Mouse (Mus musculus) lung, embryonic 16.5 days (tissue): ENCODE data around the gene Hes7. TPM values are rescaled to one million over a fixed set of nuclear protein-coding genes. Genes with fewer than 3 reads are reported as not detected.

Experiments used
- ATAC-seq: fragments of 200-750 bp; cut with Nextera tagmentation; 2 replicates; pipeline ENCODE4 v1.8.0; 2017; ENCODE audit warnings: low read depth, mild to moderate bottlenecking, moderate library complexity
- H3K27ac ChIP-seq: fragments of 300-500 bp; sonication (generic); 2 replicates; pipeline ENCODE4 v1.5.1; 2014; ENCODE audit warnings: mild to moderate bottlenecking, control low read depth, low read length
- H3K27me3 ChIP-seq: fragments of 300-500 bp; sonication (generic); 2 replicates; pipeline ENCODE4 v1.6.1; 2014; ENCODE audit warnings: low read depth, low read length, mixed read lengths; ENCODE audit not compliant: control insufficient read depth, insufficient read depth
- H3K36me3 ChIP-seq: fragments of 300-500 bp; sonication (generic); 2 replicates; pipeline ENCODE4 v1.6.1; 2014; ENCODE audit warnings: low read length; ENCODE audit not compliant: control insufficient read depth, insufficient read depth
- H3K4me1 ChIP-seq: fragments of 300-500 bp; sonication (generic); replicated peaks from 2 replicates; pipeline ENCODE4 v1.6.1; 2014; ENCODE audit warnings: low read length, mixed read lengths; ENCODE audit not compliant: control insufficient read depth, insufficient read depth
- H3K4me2 ChIP-seq: fragments of 300-500 bp; sonication (generic); 2 replicates; pipeline ENCODE4 v1.6.1; 2014; ENCODE audit warnings: low read depth, low read length, control low read depth
- H3K4me3 ChIP-seq: fragments of 300-500 bp; sonication (generic); 2 replicates; pipeline ENCODE4 v1.5.1; 2014; ENCODE audit warnings: mild to moderate bottlenecking, low read length, control low read depth
- H3K9ac ChIP-seq: fragments of 300-500 bp; sonication (generic); 2 replicates; pipeline ENCODE4 v1.6.1; 2014; ENCODE audit warnings: low read length, control low read depth
- H3K9me3 ChIP-seq: fragments of 300-500 bp; sonication (generic); 2 replicates; pipeline ENCODE4 v1.6.1; 2016; ENCODE audit warnings: low read length; ENCODE audit not compliant: control insufficient read depth
- WGBS: fragments of 180-500 bp; shearing (Covaris S2); extraction: QIAGEN DNeasy Blood & Tissue Kit; methylation state at CpG from one replicate; pipeline ENCODE4 v1.1.7; 2014; 5-methylcytosine and 5-hydroxymethylcytosine counted together
- polyA plus RNA-seq: library from polyadenylated mRNA; unstranded; fragments of >200 nt; fragmentation: Nextera tagmentation; extraction: Ambion mirVana; gene quantifications from 2 replicates; pipeline ENCODE4 v1.2.1, GENCODE M21; 2015

The Hes7 gene
- polyA plus RNA-seq, 1 experiment from 2014 or later: 0.43 TPM

- H3K4me2 ChIP-seq: no peak overlapping the region
- H3K27me3 ChIP-seq: no peaks in the 10 kb centered on the region
- H3K4me1 ChIP-seq: peaks cover 18% of the 10 kb centered on the region
- H3K27ac ChIP-seq: no peak overlapping the region
- H3K9ac ChIP-seq: no peak overlapping the region
- no peaks in the 10 kb centered on the region for H3K9me3 ChIP-seq
- no peak overlapping the region for H3K4me3 ChIP-seq
- no peak for ATAC-seq
- WGBS: 48% methylated on average over 6 of the region's 6 CpGs
- peaks cover 6% of the 10 kb centered on the region; the same call in 1 of the 2 replicates for H3K36me3 ChIP-seq
Measured at GRCm38 (mm10) chr11:69086390-69086789, 33.8 kb upstream of the Hes7 start.

GRCm38 (mm10) chr11:69087082-69087481 is 33.1 kb upstream of the Hes7 start:
- H3K9me3 ChIP-seq: no peaks in the 10 kb centered on the region
- H3K36me3 ChIP-seq: peaks cover 6% of the 10 kb centered on the region; the same call in 1 of the 2 replicates
- no peak overlapping the region for H3K4me2 ChIP-seq
- ATAC-seq: no peak
- peaks cover 18% of the 10 kb centered on the region for H3K4me1 ChIP-seq
- no peak overlapping the region for H3K27ac ChIP-seq
- WGBS: 36% methylated on average over 4 of the region's 4 CpGs
- no peaks in the 10 kb centered on the region for H3K27me3 ChIP-seq
- peak overlapping the region; percentile 29 for H3K9ac ChIP-seq
- H3K4me3 ChIP-seq: no peak overlapping the region

GRCm38 (mm10) chr11:69087597-69087996 is 32.6 kb upstream of the Hes7 start:
- Histone ChIP-seq H3K27me3 (no peaks in the 10 kb centered on the region), H3K4me3 (no peak overlapping the region), H3K4me1 (peaks cover 18% of the 10 kb centered on the region), H3K36me3 (peaks cover 7% of the 10 kb centered on the region; the same call in 1 of the 2 replicates), H3K27ac (no peak overlapping the region), H3K4me2 (no peak overlapping the region; the same call in 1 of the 2 replicates), H3K9me3 (no peaks in the 10 kb centered on the region), H3K9ac (no peak overlapping the region)
- ATAC-seq: no peak
- WGBS: 62% methylated on average over 2 of the region's 2 CpGs

GRCm38 (mm10) chr11:69088103-69088855 is 31.9 kb upstream of the Hes7 start, which contains the start of gene Vamp2:
Gene Vamp2, plus strand, starts transcription at chr11:69088490.
- Histone ChIP-seq H3K27ac (peak within 1 kb of the TSS; percentile 95), H3K9me3 (no peaks in the 10 kb centered on the region), H3K9ac (peak within 1 kb of the TSS; percentile 100), H3K4me1 (peaks cover 18% of the 10 kb centered on the region), H3K27me3 (no peaks in the 10 kb centered on the region), H3K36me3 (peaks cover 10% of the 10 kb centered on the region; the same call in 1 of the 2 replicates), H3K4me3 (peak within 1 kb of the TSS; percentile 99), H3K4me2 (peak within 1 kb of the TSS; percentile 75)
- under 1% methylated on average over 59 of the region's 67 CpGs for WGBS
- peak; percentile 85 for ATAC-seq

GRCm38 (mm10) chr11:69088856-69089615 is 31.2 kb upstream of the Hes7 start:
- peak overlapping the region; percentile 95 for H3K27ac ChIP-seq
- 10% methylated on average over 25 of the region's 25 CpGs for WGBS
- no peaks in the 10 kb centered on the region for H3K9me3 ChIP-seq
- ATAC-seq: peak; percentile 19
- H3K4me1 ChIP-seq: peaks cover 20% of the 10 kb centered on the region
- peak overlapping the region; percentile 99 for H3K4me3 ChIP-seq
- no peaks in the 10 kb centered on the region for H3K27me3 ChIP-seq
- H3K4me2 ChIP-seq: peak overlapping the region; percentile 75
- peak overlapping the region; percentile 100 for H3K9ac ChIP-seq
- peaks cover 10% of the 10 kb centered on the region; the same call in 1 of the 2 replicates for H3K36me3 ChIP-seq

GRCm38 (mm10) chr11:69089616-69090290 is 30.5 kb upstream of the Hes7 start:
- no peak for ATAC-seq
- Histone ChIP-seq H3K4me3 (peak overlapping the region; percentile 99), H3K36me3 (peaks cover 10% of the 10 kb centered on the region; the same call in 1 of the 2 replicates), H3K4me1 (peaks cover 25% of the 10 kb centered on the region), H3K9ac (peak overlapping the region; percentile 100), H3K4me2 (peak overlapping the region; percentile 75), H3K27ac (no peak overlapping the region), H3K27me3 (no peaks in the 10 kb centered on the region), H3K9me3 (no peaks in the 10 kb centered on the region)
- 79% methylated on average over 12 of the region's 12 CpGs for WGBS

GRCm38 (mm10) chr11:69090367-69090766 is 29.8 kb upstream of the Hes7 start:
- Histone ChIP-seq H3K27me3 (no peaks in the 10 kb centered on the region), H3K9me3 (no peaks in the 10 kb centered on the region), H3K9ac (peak overlapping the region; percentile 56), H3K4me1 (peaks cover 25% of the 10 kb centered on the region), H3K36me3 (peaks cover 10% of the 10 kb centered on the region; the same call in 1 of the 2 replicates), H3K4me3 (no peak overlapping the region), H3K4me2 (no peak overlapping the region), H3K27ac (no peak overlapping the region)
- ATAC-seq: no peak
- 46% methylated on average over 6 of the region's 6 CpGs for WGBS

- no peaks in the 10 kb centered on the region for H3K9me3 ChIP-seq
- no peak overlapping the region for H3K27ac ChIP-seq
- no peak overlapping the region for H3K4me3 ChIP-seq
- no peaks in the 10 kb centered on the region for H3K27me3 ChIP-seq
- ATAC-seq: no peak
- peaks cover 10% of the 10 kb centered on the region; the same call in 1 of the 2 replicates for H3K36me3 ChIP-seq
- H3K4me1 ChIP-seq: peaks cover 25% of the 10 kb centered on the region
- no peak overlapping the region for H3K4me2 ChIP-seq
- 60% methylated on average over 7 of the region's 7 CpGs for WGBS
- H3K9ac ChIP-seq: no peak overlapping the region
Measured at GRCm38 (mm10) chr11:69091566-69092385, 28.4 kb upstream of the Hes7 start.
